Mouse (Mus musculus) lung, adult 2 months (tissue): ENCODE data around the gene Rab11a. TPM values are rescaled to one million over a fixed set of nuclear protein-coding genes. Genes with fewer than 3 reads are reported as not detected.

Experiments
- DNase-seq: peaks from one replicate; pipeline ENCODE4 v3.0.0; 2022
- H3K4me1 ChIP-seq: fragments of 200-500 bp; 2 replicates; pipeline ENCODE4 v1.6.1; 2011; ENCODE audit warnings: low read length; ENCODE audit not compliant: control insufficient read depth, insufficient read depth
- H3K4me3 ChIP-seq: fragments of 200-500 bp; replicated peaks from 2 replicates; pipeline ENCODE3; 2011; ENCODE audit warnings: low read depth, mild to moderate bottlenecking, control low read depth, low read length; ENCODE audit errors: extremely low read depth
- CTCF ChIP-seq: fragments of 200-500 bp; IDR thresholded peaks from 2 replicates; pipeline ENCODE4 v1.5.1; 2011; ENCODE audit warnings: mild to moderate bottlenecking, low read length, control low read depth; ENCODE audit not compliant: insufficient read depth
- POLR2A ChIP-seq: fragments of 200-500 bp; IDR thresholded peaks from 2 replicates; pipeline ENCODE4 v1.6.1; 2011; ENCODE audit warnings: low read depth, mild to moderate bottlenecking, control low read depth, low read length, borderline replicate concordance; ENCODE audit errors: extremely low read depth
- WGBS: fragments of 180-500 bp; shearing (Covaris S2); methylation state at CpG from one replicate; pipeline ENCODE4 v1.1.7; 2018; 5-methylcytosine and 5-hydroxymethylcytosine counted together
- polyA plus RNA-seq: library from polyadenylated mRNA; depleted of rRNA; stranded (reverse); fragments of >200 nt; gene quantifications from 2 replicates; pipeline ENCODE4 v1.2.3, GENCODE M21; 2012; rRNA removed

The Rab11a gene
- polyA plus RNA-seq, 1 experiment: 109 TPM

- no peaks in the 10 kb centered on the region for H3K4me1 ChIP-seq
- 54% methylated on average over 2 of the region's 2 CpGs for WGBS
- H3K4me3 ChIP-seq: no peak overlapping the region
- TF ChIP-seq CTCF: no peak
- TF ChIP-seq POLR2A: no peak
- DNase-seq: no peak
These were observed 69.6 kb downstream of the Rab11a start for GRCm38 (mm10) chr9:64668001-64668400.

- Histone ChIP-seq H3K4me1 (no peaks in the 10 kb centered on the region), H3K4me3 (no peak overlapping the region)
- TF ChIP-seq CTCF (no peak), POLR2A (no peak)
- DNase-seq: no peak
- WGBS: 2% methylated on average over 5 of the region's 5 CpGs
These were observed 70.0 kb downstream of the Rab11a start for GRCm38 (mm10) chr9:64667513-64667912.

- TF ChIP-seq CTCF: no peak
- no peak for TF ChIP-seq POLR2A
- WGBS: 34% methylated on average over 4 of the region's 4 CpGs
- no peak overlapping the region for H3K4me3 ChIP-seq
- no peaks in the 10 kb centered on the region for H3K4me1 ChIP-seq
- no peak for DNase-seq
These were observed 71.0 kb downstream of the Rab11a start for GRCm38 (mm10) chr9:64666549-64666948.

Other genes starting within 250 kb of the Rab11a start
- 9.0 and 16.5 TPM in 2 replicates for gene Dennd4a, start 73.6 kb upstream of the Rab11a start, polyA plus RNA-seq
- 0.05 TPM in 1 of 2 replicates, not detected in the other for gene Slc24a1, start 213.8 kb upstream of the Rab11a start, polyA plus RNA-seq
- 9.5 and 14.4 TPM in 2 replicates for gene Ints14, start 223.1 kb upstream of the Rab11a start, polyA plus RNA-seq